Mouse (Mus musculus): Measurements from ENCODE around the gene Ces2g.

Gene Ces2g

DNA sequence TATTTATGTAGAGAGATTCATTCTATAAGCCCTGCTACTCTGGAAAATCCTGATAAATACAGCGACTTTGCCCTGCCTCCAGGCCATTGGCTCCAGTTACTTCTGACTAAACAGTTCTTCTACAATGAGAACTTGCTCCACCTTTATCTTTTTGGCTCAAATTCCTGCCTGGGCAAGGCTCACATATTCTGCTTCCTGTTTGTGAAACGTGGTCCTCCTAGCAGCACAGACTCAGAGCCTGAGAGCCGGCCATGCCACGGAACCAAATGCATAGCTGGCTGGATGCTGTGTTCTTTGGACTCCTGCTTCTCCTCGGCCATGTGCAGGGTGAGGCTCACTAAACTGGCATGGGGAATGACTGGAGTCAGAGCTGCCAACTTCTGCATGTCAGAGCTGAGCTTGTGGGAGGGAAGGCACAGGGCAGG lies at the start of gene Ces2g:
Gene Ces2g, plus strand, starts transcription at position 182 of the 425 bp plus-strand sequence.
- DNase-seq: no peak

GRCm38 (mm10) chr8:104925972-104926596 lies 35.4 kb upstream of the Ces2g start, which contains the start of gene Ces2e:
Gene Ces2e (plus strand): TSS chr8:104926260.
- no peak for DNase-seq

- no peak for DNase-seq
Observed at GRCm38 (mm10) chr8:104927301-104927700, 34.2 kb upstream of the Ces2g start.

GRCm38 (mm10) chr8:104944665-104945064 lies 16.9 kb upstream of the Ces2g start:
- DNase-seq: no peak

DNA sequence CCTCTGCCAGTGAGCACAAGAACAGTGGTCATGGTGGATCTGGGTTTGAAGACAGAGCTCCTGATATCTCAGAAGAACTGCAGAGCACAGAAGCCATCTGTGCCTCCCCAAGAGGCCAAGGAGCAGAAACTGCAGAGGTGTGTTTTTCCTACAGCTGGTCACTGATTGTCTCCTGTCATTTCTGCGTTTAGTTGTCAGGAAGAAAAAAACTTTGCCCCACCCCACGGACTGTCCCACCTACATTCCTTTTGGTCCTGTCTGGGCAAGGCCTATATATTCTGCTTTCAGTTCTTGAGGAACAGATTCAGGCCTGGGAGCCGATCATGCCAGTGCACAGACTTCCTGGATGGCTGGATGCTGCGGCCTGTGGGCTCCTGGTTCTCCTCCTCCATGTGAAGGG lies 14.5 kb upstream of the Ces2g start, which contains the start of gene Ces2f:
Gene Ces2f, plus strand, starts transcription at position 301 of the 400 bp plus-strand sequence.
- no peak for DNase-seq

- no peak for DNase-seq
Observed at GRCm38 (mm10) chr8:104949031-104949430, 12.5 kb upstream of the Ces2g start.

DNA sequence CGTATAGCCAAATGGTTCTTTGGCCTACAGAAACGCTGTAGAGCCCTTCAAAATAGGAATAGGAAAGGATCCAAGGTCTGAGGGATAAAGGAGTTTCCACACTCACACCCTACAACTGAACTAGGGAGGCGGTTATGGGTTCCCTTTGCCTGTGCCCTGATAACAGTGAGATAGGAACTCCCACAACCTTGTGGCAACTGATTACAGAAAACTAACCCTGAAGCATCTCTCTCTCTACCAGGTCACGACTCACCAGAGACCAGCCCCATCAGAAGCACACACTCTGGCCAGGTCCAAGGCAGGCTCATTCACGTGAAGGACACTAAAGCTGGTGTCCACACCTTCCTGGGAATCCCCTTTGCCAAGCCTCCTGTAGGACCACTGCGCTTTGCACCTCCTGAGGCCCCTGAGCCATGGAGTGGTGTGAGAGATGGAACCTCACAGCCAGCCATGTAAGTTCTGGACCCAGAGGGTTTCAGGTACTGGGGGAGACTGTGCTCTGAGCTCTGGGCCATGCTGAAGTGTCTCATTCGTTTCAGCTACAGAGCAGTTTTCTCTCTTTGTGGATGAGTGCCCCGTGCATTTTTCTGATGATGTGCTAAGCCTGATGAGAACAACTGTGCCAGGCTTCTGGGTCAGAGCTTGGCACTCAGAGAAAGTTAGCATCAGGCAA lies 847 bp downstream of the Ces2g start:
- DNase-seq: no peak

- no peak for DNase-seq
Observed at GRCm38 (mm10) chr8:104963375-104963894, 1.9 kb downstream of the Ces2g start.

DNA sequence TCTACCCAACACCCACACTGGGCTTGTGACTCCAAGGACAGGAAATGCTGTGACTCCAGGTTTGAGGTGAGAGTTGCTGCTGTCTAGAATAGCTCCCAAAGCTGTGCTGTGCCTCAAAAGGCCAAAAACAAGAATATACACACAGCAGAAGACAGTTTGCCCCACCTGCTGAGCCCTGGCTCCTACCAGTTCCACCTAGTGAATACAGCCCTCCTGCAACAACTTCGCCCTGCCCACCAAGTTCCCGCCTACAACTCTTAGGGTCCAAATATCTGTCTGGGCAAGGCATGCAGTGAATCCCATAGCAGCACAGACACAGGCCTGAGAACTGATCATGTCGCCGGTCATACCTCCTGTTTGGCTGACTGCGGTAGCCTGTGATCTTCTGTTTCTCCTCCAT lies 22.6 kb downstream of the Ces2g start:
- DNase-seq: no peak

DNA sequence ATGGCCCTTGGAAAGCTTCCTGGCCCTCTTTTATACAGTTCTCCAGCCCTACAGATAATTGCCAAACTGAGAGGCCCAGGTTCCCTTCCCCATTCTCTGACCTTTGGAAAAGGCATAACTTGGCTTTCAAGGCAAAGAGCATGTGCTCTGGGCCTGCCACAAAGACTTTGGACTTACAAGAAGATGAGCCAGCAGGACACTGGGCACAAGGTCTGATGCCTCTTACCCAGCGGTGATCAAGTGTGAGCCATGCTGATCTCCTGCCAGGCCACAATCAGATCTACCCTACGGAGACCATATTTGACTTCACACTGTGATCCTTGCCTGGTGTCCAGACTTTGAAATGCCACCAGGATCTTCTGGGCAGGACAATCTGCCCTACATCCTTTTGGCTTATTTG lies 23.4 kb downstream of the Ces2g start:
- DNase-seq: peak; percentile 13

DNA sequence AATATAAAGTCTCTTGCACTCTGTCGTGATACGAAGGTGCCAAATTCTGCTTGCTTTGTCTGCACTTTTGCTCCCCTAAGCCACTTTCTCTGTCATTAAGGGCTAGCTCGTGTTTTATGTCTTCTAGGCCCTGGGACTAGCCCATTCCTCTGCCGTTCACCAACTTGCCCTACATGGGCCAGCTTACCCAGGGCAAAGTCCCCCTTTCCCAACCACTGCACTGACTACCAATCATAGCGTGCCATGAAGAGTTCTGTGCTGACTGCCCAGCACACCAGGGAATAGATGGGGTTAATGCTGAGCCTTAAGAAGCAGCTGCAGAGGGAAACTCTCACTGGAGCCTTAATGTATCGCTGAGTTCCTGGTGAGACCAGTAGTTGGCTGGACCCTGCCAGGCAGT lies 36.7 kb downstream of the Ces2g start:
- no peak for DNase-seq

DNA sequence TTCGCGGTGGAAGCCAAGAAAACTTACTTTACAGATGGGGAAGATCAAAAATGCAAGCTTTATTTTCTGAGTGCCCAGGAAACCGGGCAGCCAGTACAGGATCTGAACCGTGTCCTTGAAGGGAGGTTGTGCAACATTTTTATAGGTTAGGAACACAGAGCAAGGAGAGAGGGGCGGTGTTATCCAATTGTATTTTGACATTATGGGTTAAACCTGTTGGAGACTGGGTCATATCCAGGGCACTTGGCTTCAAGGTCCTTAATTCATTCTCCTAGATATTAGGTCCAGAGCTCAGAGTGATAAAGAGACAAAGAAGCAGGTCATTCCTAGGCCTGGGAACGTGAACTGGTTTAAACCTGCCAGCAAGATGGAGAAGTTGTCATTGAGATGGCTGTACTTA lies 37.7 kb downstream of the Ces2g start:
- DNase-seq: no peak

DNA sequence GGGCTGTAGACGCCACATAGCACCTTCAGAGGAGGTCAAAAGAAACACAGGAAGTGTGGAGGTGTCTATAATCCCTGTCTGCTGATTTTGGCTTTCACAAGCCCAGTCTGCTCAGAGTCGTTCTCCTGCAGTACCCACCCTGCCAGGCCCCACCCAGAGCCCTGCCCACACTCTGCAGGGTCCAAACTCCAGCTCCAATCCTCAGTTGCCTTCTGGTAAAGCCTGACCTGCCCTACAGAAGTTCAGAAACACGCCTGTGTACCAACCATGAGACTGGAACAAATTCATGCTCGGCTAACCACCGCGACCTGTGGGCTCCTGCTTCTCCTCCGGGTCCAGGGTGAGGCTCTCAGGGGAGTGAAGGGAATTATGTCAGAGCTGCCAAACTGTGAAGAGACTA lies 39.1 kb downstream of the Ces2g start, which contains the start of gene Ces2h:
Gene Ces2h, plus strand, starts transcription at position 268 of the 400 bp plus-strand sequence.
- DNase-seq: no peak

GRCm38 (mm10) chr8:105010000-105010399 lies 48.5 kb downstream of the Ces2g start:
- no peak for DNase-seq

- no peak for DNase-seq
Observed at GRCm38 (mm10) chr8:105011136-105011535, 49.6 kb downstream of the Ces2g start.

DNA sequence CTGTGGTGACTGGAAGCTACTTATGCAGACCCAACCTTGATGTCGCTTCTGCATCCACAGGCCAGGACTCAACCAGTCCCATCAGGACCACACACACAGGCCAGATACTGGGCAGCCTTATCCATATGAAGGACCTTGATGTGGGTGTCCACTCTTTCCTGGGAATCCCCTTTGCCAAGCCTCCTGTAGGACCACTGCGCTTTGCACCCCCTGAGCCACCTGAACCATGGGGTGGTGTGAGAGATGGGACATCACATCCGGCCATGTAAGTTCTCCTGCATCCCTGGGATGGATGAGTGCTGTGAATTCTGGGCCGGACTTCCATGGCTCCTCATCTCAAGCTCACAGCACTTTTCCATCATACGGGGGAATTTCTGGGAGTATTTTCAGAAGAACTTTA lies 52.9 kb downstream of the Ces2g start:
- no peak for DNase-seq
